Mouse (Mus musculus) effector memory CD4-positive, alpha-beta T cell, adult 7 months (primary cell): ENCODE results near the gene Elac2. TPM values are rescaled to one million over a fixed set of nuclear protein-coding genes. Genes with fewer than 3 reads are reported as not detected.

Experiments used
- polyA plus RNA-seq: library from polyadenylated mRNA; unstranded; fragments of 100-300 nt; shearing (Covaris generic); gene quantifications from one replicate; pipeline ENCODE4 v1.2.1, GENCODE M21; 2017

Elac2 gene
- 27.8 TPM for polyA plus RNA-seq

DNA sequence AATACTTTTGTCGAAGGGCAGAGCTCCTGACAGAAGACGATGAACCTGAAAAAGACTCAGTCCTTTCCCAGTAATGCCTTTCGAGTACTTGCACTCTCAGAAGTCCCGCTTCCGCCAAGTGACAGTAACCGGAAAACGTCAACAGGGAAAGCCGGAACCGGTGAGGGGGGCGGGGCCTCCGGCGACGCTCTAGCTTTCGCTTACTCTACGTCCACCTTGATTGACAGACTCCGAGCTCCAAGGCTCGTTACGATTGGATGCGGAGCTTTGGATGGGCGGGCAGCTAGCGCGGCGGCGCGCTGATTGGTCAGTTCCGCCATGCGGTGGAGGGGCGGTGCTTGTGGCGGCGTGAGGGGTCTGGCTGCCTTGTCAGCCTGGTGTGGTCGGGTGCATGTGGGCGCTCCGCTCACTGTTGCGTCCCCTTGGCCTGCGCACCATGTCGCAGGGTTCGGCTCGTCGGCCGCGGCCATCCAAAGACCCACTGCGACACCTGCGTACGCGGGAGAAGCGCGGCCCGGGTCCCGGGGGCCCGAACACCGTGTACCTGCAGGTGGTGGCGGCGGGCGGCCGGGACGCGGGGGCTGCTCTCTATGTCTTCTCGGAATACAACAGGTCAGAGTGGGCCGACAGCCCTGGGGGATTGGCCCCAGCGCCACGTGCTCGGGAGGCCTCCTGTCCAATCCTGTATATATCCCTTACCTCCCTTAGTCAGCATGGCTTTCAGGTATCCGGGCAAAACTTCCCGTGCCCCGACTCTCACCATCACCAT lies at the start of gene Elac2:
Gene Elac2 (plus strand): TSS at position 319 of the 769 bp plus-strand sequence.

Other genes with a start within 250 kb of the Elac2 start
- gene 1700086D15Rik, start 180.9 kb downstream of the Elac2 start, polyA plus RNA-seq = not detected
- gene Arhgap44, start 183.9 kb downstream of the Elac2 start, polyA plus RNA-seq = 0.26 TPM